Mouse (Mus musculus): ENCODE results near the gene Olfr871. TPM values are rescaled to one million over a fixed set of nuclear protein-coding genes. Genes with fewer than 3 reads are reported as not detected.
"Not testable (repeated sequence)": the region's sequence is repeated elsewhere in the genome, so short reads cannot be mapped to it uniquely, and the experiment has no call there.

Gene Olfr871
- not detected for total RNA-seq (2021)
- long read RNA-seq, experiment 1: 0 reads
- long read RNA-seq, experiment 2: 0 reads

GRCm38 (mm10) chr9:20211907-20212306, at the start of gene Olfr871:
Gene Olfr871, plus strand, starts transcription at chr9:20212207.
- no peak for TF ChIP-seq CTCF (IDR thresholded peaks at IDR 0.05)
- no peak within 1 kb of the TSS for H3K27ac ChIP-seq
- intact Hi-C loops (cut with DNase I): no loop called here
- H3K4me3 ChIP-seq: no peak within 1 kb of the TSS
- no peak for DNase-seq

- H3K4me3 ChIP-seq: no peak within 1 kb of the TSS
- intact Hi-C loops (cut with DNase I): no loop called here
- no peak within 1 kb of the TSS for H3K27ac ChIP-seq
- no peak for TF ChIP-seq CTCF (IDR thresholded peaks at IDR 0.05)
- no peak for DNase-seq
Observed at GRCm38 (mm10) chr9:20173957-20174356, 38.0 kb upstream of the Olfr871 start, which contains the start of gene Olfr870. Gene Olfr870, minus strand, starts transcription at chr9:20174057.

- intact Hi-C loops (cut with DNase I): no loop called here
- no peak for DNase-seq
- H3K4me3 ChIP-seq: no peak overlapping the region
- H3K27ac ChIP-seq: no peak overlapping the region
- TF ChIP-seq CTCF (IDR thresholded peaks at IDR 0.05): no peak
Observed at GRCm38 (mm10) chr9:20179463-20179862, 32.5 kb upstream of the Olfr871 start.

GRCm38 (mm10) chr9:20202131-20202530, 9.9 kb upstream of the Olfr871 start:
- TF ChIP-seq CTCF (IDR thresholded peaks at IDR 0.05): no peak
- Histone ChIP-seq H3K27ac (no peak overlapping the region), H3K4me3 (no peak overlapping the region)
- no peak for DNase-seq
- intact Hi-C loops (cut with DNase I): no loop called here

GRCm38 (mm10) chr9:20203413-20203984, 8.5 kb upstream of the Olfr871 start:
- H3K27ac ChIP-seq; H3K4me3 ChIP-seq; intact Hi-C loops (cut with DNase I); DNase-seq: not testable (repeated sequence)

- DNase-seq: no peak
- Histone ChIP-seq H3K27ac (no peak overlapping the region), H3K4me3 (no peak overlapping the region)
- intact Hi-C loops (cut with DNase I): no loop called here
- no peak for TF ChIP-seq CTCF (IDR thresholded peaks at IDR 0.05)
Observed at GRCm38 (mm10) chr9:20210812-20211211, 1.2 kb upstream of the Olfr871 start.

- intact Hi-C loops (cut with DNase I): no loop called here
- no peak for DNase-seq
- no peak for TF ChIP-seq CTCF (IDR thresholded peaks at IDR 0.05)
- Histone ChIP-seq H3K27ac (no peak overlapping the region), H3K4me3 (no peak overlapping the region)
Observed at GRCm38 (mm10) chr9:20211477-20211876, 530 bp upstream of the Olfr871 start.

GRCm38 (mm10) chr9:20236819-20237218, 24.8 kb downstream of the Olfr871 start, which contains the start of gene Olfr872:
Gene Olfr872, plus strand, starts transcription at chr9:20237119.
- H3K27ac ChIP-seq: no peak within 1 kb of the TSS
- intact Hi-C loops (cut with DNase I): no loop called here
- no peak for DNase-seq
- TF ChIP-seq CTCF (IDR thresholded peaks at IDR 0.05): no peak
- H3K4me3 ChIP-seq: no peak within 1 kb of the TSS

GRCm38 (mm10) chr9:20237378-20237777, 25.4 kb downstream of the Olfr871 start:
- no peak for DNase-seq
- H3K27ac ChIP-seq: no peak overlapping the region
- intact Hi-C loops (cut with DNase I): no loop called here
- no peak for TF ChIP-seq CTCF (IDR thresholded peaks at IDR 0.05)
- H3K4me3 ChIP-seq: no peak overlapping the region

Other genes with a start within 250 kb of the Olfr871 start
- gene Olfr866, start 184.2 kb upstream of the Olfr871 start, total RNA-seq (2021): not detected
- gene Olfr867, start 154.6 kb upstream of the Olfr871 start, total RNA-seq (2021): not detected
- not detected for gene Olfr868, start 113.6 kb upstream of the Olfr871 start, total RNA-seq (2021)
- gene Olfr869, start 83.2 kb upstream of the Olfr871 start, total RNA-seq (2021): not detected
- not detected for gene Olfr870, start 38.1 kb upstream of the Olfr871 start, total RNA-seq (2021)
- gene Olfr872, start 24.9 kb downstream of the Olfr871 start, total RNA-seq (2021): not detected
- not detected for gene Olfr39, start 70.1 kb downstream of the Olfr871 start, total RNA-seq (2021)
- not detected for gene Olfr873, start 86.3 kb downstream of the Olfr871 start, total RNA-seq (2021)
- not detected for gene Olfr18, start 123.9 kb downstream of the Olfr871 start, total RNA-seq (2021)
- 10 to 100 TPM; 11.6 to 11.9 TPM for gene Zfp560, start 173.0 kb downstream of the Olfr871 start, total RNA-seq (2021)
- gene Zfp26, start 248.0 kb downstream of the Olfr871 start, total RNA-seq (2021): 1 to 10 TPM; 8.3 to 9.2 TPM